In genomic region chr5:135730916-135731315, GRCm38 (mm10) we compare ENCODE assay signal across 23 mouse cellular contexts. TPM values are rescaled to one million over a fixed set of nuclear protein-coding genes. Genes with fewer than 3 reads are reported as not detected.
"Had no signal": no experiment of that assay in that cellular context is flagged by ENCODE, and none has a peak within 500 bp of the region (broad histone marks: within the 10 kb centered on the region; RNA-seq: fewer than 3 reads in every experiment).

No protein-coding gene starts in this region.

- H3K9ac ChIP-seq: kidney, embryonic 15.5 days; liver, embryonic 13.5 days; lung, embryonic 14.5 days; midbrain, embryonic 12.5 days; midbrain, embryonic 15.5 days; neural tube, embryonic 12.5 days; neural tube, embryonic 15.5 days; stomach, embryonic 15.5 days had no signal

- ATAC-seq: lung, postnatal 0 days; midbrain, embryonic 15.5 days had no signal

- H3K27ac ChIP-seq: kidney, embryonic 15.5 days; left cerebral cortex, adult 2 months; liver, embryonic 13.5 days; macrophage; midbrain, embryonic 12.5 days; midbrain, embryonic 15.5 days; neural tube, embryonic 12.5 days; neural tube, embryonic 15.5 days; stomach, embryonic 15.5 days had no signal

- H3K4me3 ChIP-seq: kidney, embryonic 15.5 days; left cerebral cortex, adult 2 months; liver, embryonic 13.5 days; midbrain, embryonic 12.5 days; midbrain, embryonic 15.5 days; neural tube, embryonic 12.5 days; neural tube, embryonic 15.5 days; stomach, embryonic 15.5 days had no signal

- H3K4me2 ChIP-seq: kidney, embryonic 15.5 days; liver, embryonic 13.5 days; lung, embryonic 14.5 days; midbrain, embryonic 12.5 days; midbrain, embryonic 15.5 days; neural tube, embryonic 12.5 days; neural tube, embryonic 15.5 days; stomach, embryonic 15.5 days had no signal

- H3K9me3 ChIP-seq: kidney, embryonic 15.5 days; liver, embryonic 13.5 days; midbrain, embryonic 15.5 days; neural tube, embryonic 12.5 days; neural tube, embryonic 15.5 days; stomach, embryonic 15.5 days had no signal

- H3K27me3 ChIP-seq: kidney, embryonic 15.5 days; liver, embryonic 13.5 days; midbrain, embryonic 12.5 days; midbrain, embryonic 15.5 days; neural tube, embryonic 12.5 days; neural tube, embryonic 15.5 days; stomach, embryonic 15.5 days had no signal

- DNase-seq: kidney, adult 8-10 months; kidney, postnatal 10 days; kidney, postnatal 36 days; layer of hippocampus, postnatal 36 days; liver, embryonic 13.5 days; lung, embryonic 14.5 days; right cerebral cortex, adult 18-20 months; right cerebral cortex, postnatal 14 days; right cerebral cortex, postnatal 4 days; spleen, adult 18-20 months; thymus, postnatal 25 days had no signal

RNA-seq across cellular contexts. Expression of gene Styxl1, which starts 47.3 kb away (rescaled TPM):
- total RNA-seq: layer of hippocampus, postnatal 36 days; left cerebral cortex, adult 2 months; left cerebral cortex, postnatal 10 days; left cerebral cortex, postnatal 36 days had no signal
- polyA plus RNA-seq: limb, embryonic 11.5 days; liver, embryonic 13.5 days; lung, embryonic 14.5 days; macrophage had no signal
